Mouse (Mus musculus): ENCODE measurements around the gene Thrap3.

DNA sequence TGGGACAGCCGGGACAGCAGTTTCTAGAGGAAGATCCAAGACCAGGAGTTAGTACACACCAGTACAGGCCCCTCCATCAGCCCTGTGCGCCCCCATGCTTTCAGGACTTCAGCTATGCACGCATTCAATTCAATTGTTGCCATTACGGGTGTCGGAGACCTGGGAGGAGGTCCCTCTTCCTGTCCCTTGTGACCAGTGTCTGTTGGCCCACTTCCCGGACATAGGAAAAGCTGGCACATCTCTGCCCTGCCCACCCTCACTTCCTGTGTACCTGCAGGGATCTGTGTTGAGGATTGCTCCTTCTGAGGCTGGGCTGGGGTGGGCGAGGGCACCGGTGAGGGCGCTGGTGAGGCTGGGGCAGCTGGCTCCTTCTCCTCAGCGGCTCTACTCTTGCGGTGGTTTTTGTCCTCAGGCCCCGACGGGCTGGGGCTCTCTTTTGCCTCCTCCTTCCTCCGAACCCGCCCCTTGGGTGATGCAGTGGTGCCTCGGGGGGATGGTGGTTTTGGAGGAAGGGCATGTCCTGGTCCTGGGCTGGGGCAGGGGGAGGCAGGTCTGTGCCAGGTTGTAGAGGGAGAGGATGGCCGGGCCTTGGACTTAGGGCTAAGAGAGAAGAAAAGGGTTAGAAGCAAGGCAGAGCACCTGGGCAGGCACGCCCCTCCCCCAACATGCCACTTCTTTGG, 32.1 kb upstream of the Thrap3 start:
- TF ChIP-seq POLR2A (IDR thresholded peaks at IDR 0.05; ENCODE audit: borderline replicate concordance, extremely low read depth, insufficient read depth, insufficient read length, poor library complexity, severe bottlenecking) (no peak), CTCF (IDR thresholded peaks at IDR 0.05; ENCODE audit: borderline replicate concordance, extremely low read depth, insufficient read depth, insufficient read length) (no peak)
